Mouse (Mus musculus): ENCODE data around the gene Pla2g4e. TPM values are rescaled to one million over a fixed set of nuclear protein-coding genes. Genes with fewer than 3 reads are reported as not detected.

Gene Pla2g4e
- polyA plus RNA-seq, 1 experiment from 2014 or later: not detected

DNA sequence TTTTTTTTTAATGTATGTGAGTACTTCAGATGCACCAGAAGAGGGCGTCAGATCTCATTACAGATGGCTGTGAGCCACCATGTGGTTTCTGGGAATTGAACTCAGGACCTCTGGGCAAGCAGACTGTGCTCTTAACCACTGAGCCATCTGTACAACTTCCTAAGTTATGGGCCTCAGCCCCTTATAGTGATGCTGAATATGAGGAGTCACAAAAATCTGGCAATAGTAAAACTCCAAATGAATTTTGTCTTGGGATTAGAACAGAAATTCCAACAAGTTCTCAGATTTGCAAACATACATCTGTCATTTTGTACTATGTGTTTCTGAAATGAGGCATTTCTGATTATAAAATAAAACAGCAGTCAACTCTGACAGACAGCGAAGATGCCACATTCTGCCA is 33.7 kb downstream of the Pla2g4e start:
- ATAC-seq (ENCODE audit: low read depth): no peak
- WGBS (ENCODE audit: insufficient replicate concordance): 46% methylated on average over 2 of the region's 2 CpGs

DNA sequence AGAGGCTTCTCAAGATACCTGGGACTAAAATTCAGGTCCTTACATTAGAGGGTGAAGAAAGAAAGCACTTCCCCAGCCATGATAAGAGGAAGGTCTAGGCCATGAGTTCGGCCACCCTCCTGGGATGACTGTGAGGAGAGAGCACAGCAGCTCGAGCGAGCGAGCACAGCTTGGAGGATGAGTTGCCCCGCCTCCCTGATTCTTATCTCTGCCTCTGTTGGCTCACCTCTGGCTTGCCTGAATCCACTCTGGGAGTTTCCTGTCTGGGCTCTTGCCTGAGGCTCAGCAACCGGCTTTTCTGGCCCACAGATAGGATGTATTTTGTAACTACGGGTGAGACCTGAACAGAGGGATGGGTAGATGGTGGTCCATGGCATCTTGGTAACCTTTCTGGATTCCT is 37.2 kb downstream of the Pla2g4e start:
- ATAC-seq (ENCODE audit: low read depth): no peak
- Histone ChIP-seq H3K36me3 (ENCODE audit: control insufficient read depth, insufficient read depth) (no peaks in the 10 kb centered on the region), H3K4me1 (ENCODE audit: control insufficient read depth, low read depth, low read length) (no peaks in the 10 kb centered on the region), H3K27me3 (ENCODE audit: control insufficient read depth, insufficient read depth, low read depth, low read length) (no peaks in the 10 kb centered on the region), H3K4me2 (ENCODE audit: low read depth, low read length) (no peak overlapping the region), H3K9ac (ENCODE audit: low read depth, low read length) (no peak overlapping the region), H3K27ac (ENCODE audit: low read length) (no peak overlapping the region), H3K9me3 (replicated peaks; ENCODE audit: control insufficient read depth, low read length) (no peaks in the 10 kb centered on the region), H3K4me3 (ENCODE audit: low read depth, low read length) (no peak overlapping the region)
- 30% methylated on average over 7 of the region's 7 CpGs for WGBS (ENCODE audit: insufficient replicate concordance)

More for the DNA sequence above, 33.7 kb downstream of the Pla2g4e start:
- no peaks in the 10 kb centered on the region for H3K36me3 ChIP-seq (ENCODE audit: control insufficient read depth, insufficient read depth)
- no peaks in the 10 kb centered on the region for H3K4me1 ChIP-seq (ENCODE audit: control insufficient read depth, low read depth, low read length)
- no peak overlapping the region for H3K27ac ChIP-seq (ENCODE audit: low read length)
- H3K9me3 ChIP-seq (replicated peaks; ENCODE audit: control insufficient read depth, low read length): no peaks in the 10 kb centered on the region
- no peaks in the 10 kb centered on the region for H3K27me3 ChIP-seq (ENCODE audit: control insufficient read depth, insufficient read depth, low read depth, low read length)
- H3K4me3 ChIP-seq (ENCODE audit: low read depth, low read length): no peak overlapping the region
- no peak overlapping the region for H3K4me2 ChIP-seq (ENCODE audit: low read depth, low read length)
- no peak overlapping the region for H3K9ac ChIP-seq (ENCODE audit: low read depth, low read length)

DNA sequence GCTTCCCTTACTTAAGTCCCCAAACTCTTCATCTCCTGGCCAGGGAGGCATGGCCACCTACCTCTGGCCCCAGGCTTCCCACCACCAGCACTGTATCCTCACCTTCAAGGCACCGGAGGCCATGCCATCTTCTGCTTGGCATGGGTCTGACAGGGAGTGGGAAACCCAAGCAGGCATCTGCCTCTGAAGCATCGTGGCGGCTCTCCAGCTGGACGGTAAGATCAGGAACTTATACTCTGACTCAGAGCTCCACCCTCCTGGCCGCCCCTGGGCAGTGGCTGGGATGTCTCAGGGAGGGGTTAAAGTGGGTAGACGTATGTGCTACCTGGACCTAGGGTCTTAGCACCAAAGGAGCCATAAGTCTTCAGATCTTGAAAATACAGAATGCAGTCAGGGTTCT is 38.1 kb downstream of the Pla2g4e start:
- Histone ChIP-seq H3K27ac (ENCODE audit: low read length) (no peak overlapping the region), H3K36me3 (ENCODE audit: control insufficient read depth, insufficient read depth) (no peaks in the 10 kb centered on the region), H3K27me3 (ENCODE audit: control insufficient read depth, insufficient read depth, low read depth, low read length) (no peaks in the 10 kb centered on the region), H3K4me3 (ENCODE audit: low read depth, low read length) (no peak overlapping the region), H3K4me2 (ENCODE audit: low read depth, low read length) (no peak overlapping the region), H3K9me3 (replicated peaks; ENCODE audit: control insufficient read depth, low read length) (no peaks in the 10 kb centered on the region), H3K9ac (ENCODE audit: low read depth, low read length) (no peak overlapping the region), H3K4me1 (ENCODE audit: control insufficient read depth, low read depth, low read length) (no peaks in the 10 kb centered on the region)
- ATAC-seq (ENCODE audit: low read depth): no peak
- WGBS (ENCODE audit: insufficient replicate concordance): 50% methylated on average over 6 of the region's 6 CpGs

DNA sequence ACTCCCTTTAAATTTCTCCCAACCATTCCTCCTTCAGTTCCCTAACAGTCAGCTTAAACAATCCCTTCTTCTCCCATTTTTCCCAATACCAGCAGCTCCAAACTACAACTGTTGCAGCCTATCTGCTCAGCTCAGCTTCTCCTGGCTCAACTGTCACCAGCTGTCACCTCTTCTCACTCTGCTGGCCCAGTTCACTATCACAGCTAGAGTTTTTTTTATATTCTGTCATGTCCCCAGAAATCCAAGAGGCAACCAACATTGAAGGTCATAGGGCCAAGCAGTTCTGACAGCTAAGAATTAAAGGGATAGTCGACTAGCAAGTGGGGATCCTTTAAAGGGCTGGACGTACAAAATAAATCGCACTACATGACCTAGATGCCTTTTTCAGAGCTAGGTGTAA is 41.4 kb downstream of the Pla2g4e start:
- no peaks in the 10 kb centered on the region for H3K27me3 ChIP-seq (ENCODE audit: control insufficient read depth, insufficient read depth, low read depth, low read length)
- no peak overlapping the region for H3K27ac ChIP-seq (ENCODE audit: low read length)
- WGBS (ENCODE audit: insufficient replicate concordance): 54% methylated on average over 3 of the region's 3 CpGs
- H3K9me3 ChIP-seq (replicated peaks; ENCODE audit: control insufficient read depth, low read length): no peaks in the 10 kb centered on the region
- H3K4me1 ChIP-seq (ENCODE audit: control insufficient read depth, low read depth, low read length): no peaks in the 10 kb centered on the region
- H3K4me2 ChIP-seq (ENCODE audit: low read depth, low read length): no peak overlapping the region
- no peak overlapping the region for H3K9ac ChIP-seq (ENCODE audit: low read depth, low read length)
- ATAC-seq (ENCODE audit: low read depth): no peak
- no peak overlapping the region for H3K4me3 ChIP-seq (ENCODE audit: low read depth, low read length)
- H3K36me3 ChIP-seq (ENCODE audit: control insufficient read depth, insufficient read depth): no peaks in the 10 kb centered on the region

DNA sequence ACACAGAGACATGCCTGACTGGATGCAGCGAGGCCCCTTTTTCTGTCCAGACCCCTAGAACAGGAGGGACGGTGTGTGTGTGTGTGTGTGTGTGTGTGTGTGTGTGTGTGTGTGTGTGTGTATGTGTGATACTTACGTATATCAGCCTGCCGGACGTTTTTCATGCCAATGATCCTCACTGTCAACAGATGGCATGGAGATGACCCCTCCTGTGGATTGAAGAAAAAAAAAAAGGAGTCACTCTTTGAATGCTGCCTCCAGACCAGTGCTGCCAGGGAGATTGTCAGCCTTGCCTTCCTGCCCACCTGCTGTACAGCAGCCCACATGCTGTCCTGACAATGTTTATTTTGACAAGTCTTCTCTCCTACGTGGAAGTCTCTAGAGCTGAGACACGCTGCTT is 45.1 kb downstream of the Pla2g4e start:
- H3K27ac ChIP-seq (ENCODE audit: low read length): no peak overlapping the region
- H3K27me3 ChIP-seq (ENCODE audit: control insufficient read depth, insufficient read depth, low read depth, low read length): no peaks in the 10 kb centered on the region
- H3K4me2 ChIP-seq (ENCODE audit: low read depth, low read length): no peak overlapping the region
- H3K9ac ChIP-seq (ENCODE audit: low read depth, low read length): no peak overlapping the region
- no peaks in the 10 kb centered on the region for H3K4me1 ChIP-seq (ENCODE audit: control insufficient read depth, low read depth, low read length)
- H3K9me3 ChIP-seq (replicated peaks; ENCODE audit: control insufficient read depth, low read length): no peaks in the 10 kb centered on the region
- H3K4me3 ChIP-seq (ENCODE audit: low read depth, low read length): no peak overlapping the region
- ATAC-seq (ENCODE audit: low read depth): no peak
- no peaks in the 10 kb centered on the region for H3K36me3 ChIP-seq (ENCODE audit: control insufficient read depth, insufficient read depth)
- 52% methylated on average over 7 of the region's 7 CpGs for WGBS (ENCODE audit: insufficient replicate concordance)

DNA sequence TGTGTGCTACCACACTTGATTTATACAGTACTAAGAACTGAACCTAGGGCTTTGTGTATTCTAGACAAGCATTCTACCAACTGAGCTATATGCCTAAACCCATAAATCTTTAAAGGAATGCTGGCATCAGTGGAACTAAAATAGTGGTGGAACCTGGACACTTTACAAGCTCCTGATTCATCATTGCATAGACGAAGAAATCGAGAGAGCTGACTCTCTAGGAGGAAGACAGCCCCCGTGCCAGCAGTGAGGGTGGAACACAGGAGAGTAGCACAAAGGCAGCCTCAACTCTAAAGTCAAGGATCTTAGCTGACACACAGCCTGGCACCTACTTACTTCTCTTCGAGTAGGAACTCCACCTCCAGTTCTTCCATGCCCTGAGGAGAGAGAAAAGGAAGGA is 57.0 kb downstream of the Pla2g4e start:
- 66% methylated on average over 4 of the region's 4 CpGs for WGBS (ENCODE audit: insufficient replicate concordance)
- Histone ChIP-seq H3K27ac (ENCODE audit: low read length) (no peak overlapping the region), H3K27me3 (ENCODE audit: control insufficient read depth, insufficient read depth, low read depth, low read length) (no peaks in the 10 kb centered on the region), H3K9ac (ENCODE audit: low read depth, low read length) (no peak overlapping the region), H3K9me3 (replicated peaks; ENCODE audit: control insufficient read depth, low read length) (no peaks in the 10 kb centered on the region), H3K4me1 (ENCODE audit: control insufficient read depth, low read depth, low read length) (no peaks in the 10 kb centered on the region), H3K36me3 (ENCODE audit: control insufficient read depth, insufficient read depth) (no peaks in the 10 kb centered on the region), H3K4me2 (ENCODE audit: low read depth, low read length) (no peak overlapping the region), H3K4me3 (ENCODE audit: low read depth, low read length) (no peak overlapping the region)
- no peak for ATAC-seq (ENCODE audit: low read depth)

DNA sequence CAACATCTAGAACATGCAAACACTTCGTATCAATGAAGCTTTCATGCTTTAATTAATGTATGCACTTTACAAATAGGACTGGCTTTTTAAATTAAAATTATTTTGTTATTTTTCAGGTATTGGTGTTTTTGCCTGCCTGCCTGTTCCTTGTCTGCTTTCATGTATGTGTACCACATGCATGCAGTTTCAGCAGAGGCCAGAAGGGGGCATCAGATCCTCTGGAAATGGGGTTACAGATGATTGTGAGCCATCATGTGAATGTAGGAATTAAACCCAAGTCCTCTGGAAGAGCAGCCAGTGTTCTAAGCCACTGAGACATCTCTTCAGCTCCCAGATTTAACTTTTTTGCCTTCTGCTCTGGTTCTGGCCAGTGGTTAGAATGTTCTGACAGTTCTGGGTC is 57.6 kb downstream of the Pla2g4e start:
- 62% methylated on average over 1 of the region's 1 CpGs for WGBS (ENCODE audit: insufficient replicate concordance)
- Histone ChIP-seq H3K27ac (ENCODE audit: low read length) (no peak overlapping the region), H3K4me2 (ENCODE audit: low read depth, low read length) (no peak overlapping the region), H3K9ac (ENCODE audit: low read depth, low read length) (no peak overlapping the region), H3K36me3 (ENCODE audit: control insufficient read depth, insufficient read depth) (no peaks in the 10 kb centered on the region), H3K4me1 (ENCODE audit: control insufficient read depth, low read depth, low read length) (no peaks in the 10 kb centered on the region), H3K9me3 (replicated peaks; ENCODE audit: control insufficient read depth, low read length) (no peaks in the 10 kb centered on the region), H3K27me3 (ENCODE audit: control insufficient read depth, insufficient read depth, low read depth, low read length) (no peaks in the 10 kb centered on the region), H3K4me3 (ENCODE audit: low read depth, low read length) (no peak overlapping the region)
- ATAC-seq (ENCODE audit: low read depth): no peak

DNA sequence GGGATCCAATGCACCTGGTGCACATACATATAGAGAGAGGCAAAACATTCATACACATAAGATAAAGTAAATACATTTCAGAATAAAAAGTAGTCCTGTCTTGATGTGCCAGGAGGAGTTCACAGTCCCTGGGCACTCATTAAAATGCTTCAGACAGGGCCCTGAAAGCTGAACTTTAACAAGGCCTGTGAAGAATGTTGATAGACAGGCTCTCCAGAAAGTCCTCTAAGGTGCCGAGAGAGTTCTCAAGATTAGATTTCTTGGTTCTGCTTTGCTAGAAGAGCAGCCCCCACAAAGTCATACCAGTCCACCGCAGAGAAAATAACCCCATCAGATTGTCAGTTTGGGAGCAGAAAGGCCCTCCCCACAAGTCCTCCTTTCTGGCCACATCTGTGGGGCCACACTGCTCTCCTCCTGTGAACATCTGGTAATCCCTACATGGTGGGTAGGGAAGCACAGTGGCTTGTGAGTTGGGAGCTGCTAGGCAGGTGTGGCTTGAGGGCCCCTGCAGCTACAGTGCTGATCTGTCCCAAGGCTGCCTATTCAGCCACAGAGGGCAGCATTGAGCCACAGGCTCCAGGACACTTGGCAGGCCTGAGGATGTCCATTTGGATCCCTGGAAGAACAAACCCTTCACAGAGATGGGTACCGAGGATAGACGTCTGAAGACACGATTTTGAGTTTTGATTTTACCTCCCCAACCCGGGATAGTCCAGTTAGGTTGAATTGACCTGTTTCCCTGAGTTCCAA is 59.4 kb downstream of the Pla2g4e start:
- Histone ChIP-seq H3K36me3 (ENCODE audit: control insufficient read depth, insufficient read depth) (no peaks in the 10 kb centered on the region), H3K4me2 (ENCODE audit: low read depth, low read length) (no peak overlapping the region), H3K9me3 (replicated peaks; ENCODE audit: control insufficient read depth, low read length) (no peaks in the 10 kb centered on the region), H3K27ac (ENCODE audit: low read length) (no peak overlapping the region), H3K9ac (ENCODE audit: low read depth, low read length) (no peak overlapping the region), H3K4me3 (ENCODE audit: low read depth, low read length) (no peak overlapping the region), H3K27me3 (ENCODE audit: control insufficient read depth, insufficient read depth, low read depth, low read length) (no peaks in the 10 kb centered on the region), H3K4me1 (ENCODE audit: control insufficient read depth, low read depth, low read length) (no peaks in the 10 kb centered on the region)
- ATAC-seq (ENCODE audit: low read depth): no peak
- WGBS (ENCODE audit: insufficient replicate concordance): 59% methylated on average over 6 of the region's 6 CpGs

DNA sequence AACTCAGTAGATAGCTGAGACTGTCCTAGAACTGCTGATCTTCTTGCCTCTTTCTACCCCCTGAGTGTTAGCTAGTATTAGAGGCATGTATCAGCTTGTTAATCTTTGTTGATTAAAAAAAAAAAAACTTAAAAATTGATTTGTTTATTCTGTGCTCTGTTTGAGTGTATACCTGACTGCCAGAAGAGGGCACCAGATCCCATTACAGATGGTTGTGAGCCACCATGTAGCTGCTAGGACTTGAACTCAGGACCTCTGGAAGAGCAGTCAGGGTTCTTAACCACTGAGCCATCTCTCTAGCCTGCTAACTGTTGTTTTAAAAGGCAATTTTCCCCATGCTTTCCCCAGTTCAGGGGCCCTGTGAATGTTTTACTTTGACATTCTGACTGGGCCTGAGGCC is 66.2 kb downstream of the Pla2g4e start:
- no peaks in the 10 kb centered on the region for H3K36me3 ChIP-seq (ENCODE audit: control insufficient read depth, insufficient read depth)
- H3K4me2 ChIP-seq (ENCODE audit: low read depth, low read length): no peak overlapping the region
- H3K9me3 ChIP-seq (replicated peaks; ENCODE audit: control insufficient read depth, low read length): no peaks in the 10 kb centered on the region
- no peak overlapping the region for H3K27ac ChIP-seq (ENCODE audit: low read length)
- H3K4me1 ChIP-seq (ENCODE audit: control insufficient read depth, low read depth, low read length): no peaks in the 10 kb centered on the region
- no peak for ATAC-seq (ENCODE audit: low read depth)
- H3K4me3 ChIP-seq (ENCODE audit: low read depth, low read length): no peak overlapping the region
- no peaks in the 10 kb centered on the region for H3K27me3 ChIP-seq (ENCODE audit: control insufficient read depth, insufficient read depth, low read depth, low read length)
- no peak overlapping the region for H3K9ac ChIP-seq (ENCODE audit: low read depth, low read length)

Measured in liver, embryonic 16.5 days (tissue).